Mouse (Mus musculus) naive thymus-derived CD4-positive, alpha-beta T cell, adult 2 months (primary cell): ENCODE measurements around the gene Cdk9.
A peak's percentile ranks its signal among the peaks of the same experiment; 100 is the strongest.

Experiments used
- DNase-seq: peaks from one replicate; pipeline ENCODE4 v3.0.0-alpha.2; 2011; ENCODE audit warnings: low read depth

Cdk9 gene

GRCm38 (mm10) chr2:32732695-32733094, 19.8 kb upstream of the Cdk9 start:
- DNase-seq, result no peak

- DNase-seq, result no peak
These were observed 19.0 kb upstream of the Cdk9 start for GRCm38 (mm10) chr2:32731911-32732310.

GRCm38 (mm10) chr2:32730854-32731253, 18.0 kb upstream of the Cdk9 start:
- no peak for DNase-seq

- DNase-seq, result no peak
These were observed 16.7 kb upstream of the Cdk9 start for GRCm38 (mm10) chr2:32729547-32729946.

- no peak for DNase-seq
These were observed 15.6 kb upstream of the Cdk9 start for GRCm38 (mm10) chr2:32728463-32728862.

- DNase-seq, result peak; percentile 76
These were observed 14.6 kb upstream of the Cdk9 start for GRCm38 (mm10) chr2:32727435-32727834.

GRCm38 (mm10) chr2:32724832-32725790, 12.2 kb upstream of the Cdk9 start:
- DNase-seq, result peak; percentile 83

GRCm38 (mm10) chr2:32724149-32724548, 11.3 kb upstream of the Cdk9 start:
- peak; percentile 52 for DNase-seq

GRCm38 (mm10) chr2:32722581-32722980, 9.7 kb upstream of the Cdk9 start:
- peak; percentile 46 for DNase-seq

GRCm38 (mm10) chr2:32722046-32722445, 9.2 kb upstream of the Cdk9 start:
- peak; percentile 57 for DNase-seq

- DNase-seq, result peak; percentile 47
These were observed 7.9 kb upstream of the Cdk9 start, which contains the start of gene Sh2d3c for GRCm38 (mm10) chr2:32720681-32721229. TSS of gene Sh2d3c (plus strand) at chr2:32721055.

- DNase-seq, result no peak
These were observed 7.2 kb upstream of the Cdk9 start for GRCm38 (mm10) chr2:32720053-32720452.

GRCm38 (mm10) chr2:32718761-32719160, 5.9 kb upstream of the Cdk9 start:
- DNase-seq, result no peak

- DNase-seq, result peak; percentile 75
These were observed 2.1 kb upstream of the Cdk9 start for GRCm38 (mm10) chr2:32714987-32715425.

GRCm38 (mm10) chr2:32714117-32714986, 1.5 kb upstream of the Cdk9 start:
- DNase-seq, result no peak

- peak; percentile 95 for DNase-seq
These were observed 316 bp downstream of the Cdk9 start for GRCm38 (mm10) chr2:32712586-32712933.

- peak; percentile 72 for DNase-seq
These were observed 746 bp downstream of the Cdk9 start for GRCm38 (mm10) chr2:32712108-32712551.

GRCm38 (mm10) chr2:32711301-32712056, 1.4 kb downstream of the Cdk9 start:
- DNase-seq, result no peak

- no peak for DNase-seq
These were observed 2.5 kb downstream of the Cdk9 start for GRCm38 (mm10) chr2:32710425-32710824.

GRCm38 (mm10) chr2:32709521-32710137, 3.2 kb downstream of the Cdk9 start:
- no peak for DNase-seq

- DNase-seq, result peak; percentile 83
These were observed 4.2 kb downstream of the Cdk9 start for GRCm38 (mm10) chr2:32708643-32709042.
